Mouse (Mus musculus) hindbrain, postnatal 0 days (tissue): ENCODE measurements at regions not wholly inside any gene's neighbourhood (a gene's known extent, or its start where the extent isn't known, plus 50 kb on each side); places are given as distances from the start of the nearest gene placed in this dataset.

ENCODE experiments used
- ATAC-seq: fragments of 200-750 bp; cut with Nextera tagmentation; 2 replicates; pipeline ENCODE4 v1.8.0; 2017; ENCODE audit warnings: mild to moderate bottlenecking, moderate TSS enrichment, moderate library complexity
- DNase-seq: peaks from one replicate; pipeline ENCODE4 v3.0.0-alpha.2; 2015; ENCODE audit warnings: low spot score
- H3K27ac ChIP-seq: fragments of 300-500 bp; sonication (generic); 2 replicates; pipeline ENCODE4 v1.5.1; 2014; ENCODE audit warnings: mild to moderate bottlenecking
- H3K27me3 ChIP-seq: fragments of 300-500 bp; sonication (generic); 2 replicates; pipeline ENCODE4 v1.6.1; 2014; ENCODE audit warnings: low read length, mixed read lengths; ENCODE audit not compliant: insufficient read depth
- H3K36me3 ChIP-seq: fragments of 300-500 bp; sonication (generic); 2 replicates; pipeline ENCODE4 v1.6.1; 2014; ENCODE audit warnings: low read length, mixed read lengths; ENCODE audit not compliant: insufficient read depth
- H3K4me1 ChIP-seq: fragments of 300-500 bp; sonication (generic); 2 replicates; pipeline ENCODE4 v1.6.1; 2014; ENCODE audit warnings: antibody characterized with exemption, low read length, mixed read lengths; ENCODE audit not compliant: insufficient read depth
- H3K4me2 ChIP-seq: fragments of 300-500 bp; sonication (generic); 2 replicates; pipeline ENCODE4 v1.6.1; 2014; ENCODE audit warnings: low read depth, mild to moderate bottlenecking, low read length, moderate library complexity, mixed read lengths
- H3K4me3 ChIP-seq: fragments of 300-500 bp; sonication (generic); 2 replicates; pipeline ENCODE4 v1.5.1; 2014; ENCODE audit warnings: low read length
- H3K9ac ChIP-seq: fragments of 300-500 bp; sonication (generic); replicated peaks from 2 replicates; pipeline ENCODE4 v1.6.1; 2014; ENCODE audit warnings: mild to moderate bottlenecking, low read length, moderate library complexity, mixed read lengths
- H3K9me3 ChIP-seq: fragments of 300-500 bp; sonication (generic); 2 replicates; pipeline ENCODE4 v1.6.1; 2016; ENCODE audit warnings: low read length, mixed read lengths
- CTCF ChIP-seq: IDR thresholded peaks from 2 replicates; pipeline ENCODE4 v1.5.1; 2016; ENCODE audit warnings: antibody characterized with exemption, control low read depth, low read depth
- WGBS: fragments of 180-500 bp; shearing (Covaris S2); extraction: QIAGEN DNeasy Blood & Tissue Kit; methylation state at CpG from one replicate; pipeline ENCODE4 v1.1.7; 2014; 5-methylcytosine and 5-hydroxymethylcytosine counted together

DNA sequence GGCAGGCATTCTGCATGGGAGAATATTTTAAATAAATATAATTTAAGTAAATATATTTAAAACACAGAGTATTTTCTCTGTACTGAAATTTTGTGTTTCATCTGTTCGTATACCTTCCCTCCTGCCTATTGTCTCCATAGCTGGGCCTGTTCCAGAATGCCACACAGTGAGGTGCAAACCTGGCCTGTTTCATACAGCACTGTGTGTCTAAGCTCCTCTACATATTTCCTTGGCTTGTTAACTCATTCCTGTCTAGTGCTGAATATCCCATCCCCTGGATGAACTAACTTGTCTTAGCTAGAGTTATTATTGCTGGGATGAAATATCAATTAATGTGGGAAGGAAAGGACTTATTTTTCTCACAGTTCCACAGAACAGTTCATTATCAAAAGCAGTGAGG is 277.0 kb upstream of the Pfn2 start:
- Histone ChIP-seq H3K4me2 (no peak overlapping the region), H3K27me3 (no peaks in the 10 kb centered on the region), H3K4me1 (peaks cover 3% of the 10 kb centered on the region), H3K9ac (no peak overlapping the region), H3K4me3 (no peak overlapping the region), H3K36me3 (no peaks in the 10 kb centered on the region), H3K9me3 (no peaks in the 10 kb centered on the region), H3K27ac (no peak overlapping the region)
- TF ChIP-seq CTCF: no peak
- 59% methylated on average over 1 of the region's 1 CpGs for WGBS
- ATAC-seq: no peak
- no peak for DNase-seq

DNA sequence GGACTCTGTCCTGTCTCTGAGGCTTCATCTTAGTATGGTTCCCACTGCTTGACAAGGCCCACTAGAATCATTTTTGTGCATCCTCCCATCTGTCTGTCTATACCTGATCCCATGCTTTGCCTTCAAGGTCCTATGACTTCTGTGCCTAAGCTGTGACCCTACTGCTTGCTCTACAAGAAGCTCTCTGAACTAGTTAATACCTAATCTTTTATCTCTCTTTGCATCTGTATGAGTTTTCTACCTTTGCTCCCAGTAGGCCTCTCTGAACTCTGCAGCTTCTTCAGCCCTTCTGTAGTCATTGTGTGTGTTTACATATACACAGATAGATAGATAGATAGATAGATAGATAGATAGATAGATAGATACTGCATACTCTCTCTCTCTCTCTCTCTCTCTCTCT is 279.1 kb upstream of the Pfn2 start:
- no peaks in the 10 kb centered on the region for H3K27me3 ChIP-seq
- H3K4me3 ChIP-seq: no peak overlapping the region
- no peak for TF ChIP-seq CTCF
- H3K27ac ChIP-seq: no peak overlapping the region
- no peak overlapping the region for H3K4me2 ChIP-seq
- H3K9me3 ChIP-seq: no peaks in the 10 kb centered on the region
- no peak overlapping the region for H3K9ac ChIP-seq
- no peaks in the 10 kb centered on the region for H3K36me3 ChIP-seq
- H3K4me1 ChIP-seq: peaks cover 3% of the 10 kb centered on the region
- ATAC-seq (no peak), DNase-seq (no peak)

DNA sequence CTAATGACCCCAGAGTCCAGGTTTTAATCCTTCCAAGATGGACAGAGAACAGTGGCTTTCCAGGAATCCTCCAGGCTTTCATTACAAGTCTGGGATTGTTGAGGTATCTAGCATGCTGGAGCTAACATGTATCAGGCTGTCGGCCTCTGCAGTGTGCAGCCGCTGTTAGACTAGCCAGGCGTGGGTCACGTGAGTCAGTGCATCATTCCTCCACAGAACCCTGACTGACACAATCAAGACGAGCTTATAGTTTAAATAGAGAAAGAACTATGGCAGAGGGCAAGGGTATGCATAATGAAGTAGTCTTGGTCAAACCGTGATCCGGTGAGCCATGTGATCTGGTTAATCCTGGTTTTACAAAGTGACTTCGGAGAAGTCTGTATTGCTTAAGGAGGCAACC is 280.2 kb upstream of the Pfn2 start:
- Histone ChIP-seq H3K27ac (no peak overlapping the region), H3K4me1 (no peaks in the 10 kb centered on the region), H3K4me2 (no peak overlapping the region), H3K9me3 (no peaks in the 10 kb centered on the region), H3K9ac (no peak overlapping the region), H3K27me3 (no peaks in the 10 kb centered on the region), H3K36me3 (no peaks in the 10 kb centered on the region), H3K4me3 (no peak overlapping the region)
- no peak for TF ChIP-seq CTCF
- no peak for ATAC-seq
- no peak for DNase-seq
- WGBS: 59% methylated on average over 8 of the region's 8 CpGs

DNA sequence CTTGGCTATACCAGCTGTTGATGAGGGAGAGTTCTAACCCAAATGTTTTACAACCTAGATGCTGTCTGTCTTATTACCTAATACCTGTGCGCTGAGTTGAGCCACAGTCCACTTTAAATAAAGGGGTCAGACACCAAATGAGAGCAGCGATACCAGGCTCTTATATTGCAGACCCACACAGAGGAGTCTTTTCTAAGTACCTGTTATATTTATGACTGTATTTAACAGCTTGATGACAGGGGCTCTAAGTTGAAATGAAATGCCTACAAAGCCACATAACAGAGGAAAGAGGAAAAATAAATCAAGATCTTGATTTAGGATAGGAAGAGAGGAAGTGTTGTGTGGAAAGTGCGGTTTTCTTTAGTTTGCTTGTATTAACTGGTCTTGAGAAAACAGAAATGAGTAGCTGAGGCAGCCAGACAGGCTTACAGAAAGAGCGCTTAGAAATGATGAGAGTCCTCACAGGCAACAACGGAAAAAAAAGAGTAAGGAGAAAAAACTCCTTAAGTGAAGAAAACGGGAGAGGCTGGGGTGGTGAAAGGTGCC is 281.6 kb upstream of the Pfn2 start:
- WGBS: 73% methylated on average over 6 of the region's 6 CpGs
- Histone ChIP-seq H3K4me1 (no peaks in the 10 kb centered on the region), H3K27ac (no peak overlapping the region), H3K9me3 (no peaks in the 10 kb centered on the region), H3K27me3 (no peaks in the 10 kb centered on the region), H3K9ac (no peak overlapping the region), H3K4me3 (no peak overlapping the region), H3K4me2 (no peak overlapping the region), H3K36me3 (no peaks in the 10 kb centered on the region)
- no peak for TF ChIP-seq CTCF
- DNase-seq (no peak), ATAC-seq (no peak)

DNA sequence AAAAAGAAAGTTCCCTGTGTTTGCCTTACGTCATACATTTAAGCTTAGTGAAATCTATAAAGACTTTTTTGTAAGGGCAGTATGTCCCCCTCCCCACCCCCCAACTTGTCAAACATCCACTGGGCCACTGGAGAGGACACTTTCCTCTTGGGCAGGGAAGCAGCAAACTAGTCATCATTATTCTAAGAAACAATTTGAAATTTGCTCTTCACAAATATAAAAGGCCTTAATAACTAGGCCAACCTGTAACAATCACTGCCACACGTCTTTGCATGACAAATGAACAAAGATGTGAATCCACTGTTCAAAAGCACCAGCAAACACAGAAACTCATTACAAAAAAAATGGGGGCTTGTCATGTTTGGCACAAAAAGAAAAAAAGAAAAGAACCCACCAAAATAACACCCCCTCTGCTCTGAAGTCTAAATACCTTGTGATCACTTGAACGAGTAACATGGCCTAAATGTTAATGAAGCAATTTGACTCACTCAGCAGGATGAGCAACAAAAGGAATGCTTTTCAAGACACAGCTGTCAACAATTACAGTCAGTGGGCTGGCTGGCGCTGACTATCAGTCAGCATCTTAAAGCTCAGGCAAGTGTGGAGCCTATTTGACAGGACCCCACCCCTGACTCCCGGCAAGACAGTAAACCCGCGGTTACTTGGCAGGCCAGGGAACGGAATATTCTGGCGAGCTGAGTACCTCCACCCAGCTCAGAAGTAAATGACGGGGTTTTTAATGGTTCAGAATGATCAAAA is 278.7 kb upstream of the Tsc22d2 start:
- H3K27ac ChIP-seq: no peak overlapping the region
- no peak overlapping the region for H3K4me2 ChIP-seq
- H3K9ac ChIP-seq: no peak overlapping the region
- peak; percentile 55 for DNase-seq
- no peak for TF ChIP-seq CTCF
- ATAC-seq: peak; percentile 84
- no peaks in the 10 kb centered on the region for H3K4me1 ChIP-seq
- 20% methylated on average over 10 of the region's 10 CpGs for WGBS
- H3K4me3 ChIP-seq: no peak overlapping the region
- H3K9me3 ChIP-seq: no peaks in the 10 kb centered on the region
- H3K27me3 ChIP-seq: no peaks in the 10 kb centered on the region
- H3K36me3 ChIP-seq: no peaks in the 10 kb centered on the region

DNA sequence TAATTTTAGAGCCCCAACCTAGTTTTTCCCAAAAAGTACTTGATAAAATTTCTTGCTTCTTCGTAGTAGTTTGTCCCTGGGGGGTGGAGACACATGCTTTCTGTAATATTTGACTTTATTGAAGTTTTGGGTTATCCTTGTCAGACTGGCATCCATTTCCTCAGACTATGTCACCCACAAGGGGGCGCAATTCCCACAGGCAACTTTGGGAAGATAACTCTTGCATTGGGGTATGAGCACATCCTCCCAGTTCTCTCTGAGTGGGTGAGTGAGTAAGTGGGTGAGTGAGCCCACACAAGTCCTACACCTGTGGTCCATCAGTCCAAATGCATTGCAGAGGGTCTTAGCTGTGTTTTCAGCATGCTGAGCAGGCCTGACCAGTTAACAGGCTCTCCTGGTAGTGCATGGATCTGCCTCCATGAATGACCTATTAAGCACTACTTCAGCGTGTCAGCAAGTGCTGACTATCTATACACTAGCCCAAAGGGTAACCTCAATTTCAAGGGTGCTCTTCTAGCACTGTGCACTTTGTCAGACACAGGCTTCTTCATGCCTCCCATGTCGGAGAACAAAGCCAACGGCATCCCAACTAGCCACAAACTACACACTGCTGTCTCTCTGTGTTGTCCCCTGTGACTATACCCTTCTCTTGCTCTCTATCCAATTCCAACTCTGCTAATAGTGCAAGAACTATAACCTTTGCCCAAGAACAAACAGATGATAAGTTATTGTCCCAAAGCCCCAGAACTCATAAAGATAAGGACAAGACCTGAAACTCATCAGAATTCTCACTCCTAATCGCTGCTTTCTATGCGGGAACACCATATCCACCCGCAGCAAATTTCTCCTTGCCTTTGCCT is 275.6 kb upstream of the Tsc22d2 start:
- WGBS: 77% methylated on average over 8 of the region's 8 CpGs
- ATAC-seq (no peak), DNase-seq (peak; percentile 32)
- no peak overlapping the region for H3K9ac ChIP-seq
- no peaks in the 10 kb centered on the region for H3K4me1 ChIP-seq
- H3K4me2 ChIP-seq: no peak overlapping the region
- no peaks in the 10 kb centered on the region for H3K9me3 ChIP-seq
- TF ChIP-seq CTCF: peak; percentile 70
- H3K27me3 ChIP-seq: no peaks in the 10 kb centered on the region
- no peak overlapping the region for H3K27ac ChIP-seq
- H3K36me3 ChIP-seq: no peaks in the 10 kb centered on the region
- H3K4me3 ChIP-seq: no peak overlapping the region
